Mouse (Mus musculus) intestine, postnatal 0 days (tissue): ENCODE results near the gene Plxdc2. TPM values are rescaled to one million over a fixed set of nuclear protein-coding genes. Genes with fewer than 3 reads are reported as not detected.

Experiments used
- ATAC-seq: fragments of 200-750 bp; cut with Nextera tagmentation; 2 replicates; pipeline ENCODE4 v1.8.0; 2017; ENCODE audit warnings: mild to moderate bottlenecking, moderate TSS enrichment, moderate library complexity
- H3K27ac ChIP-seq: fragments of 300-500 bp; sonication (generic); 2 replicates; pipeline ENCODE4 v1.5.1; 2014; ENCODE audit warnings: mild to moderate bottlenecking, low read depth, low read length, moderate library complexity
- H3K27me3 ChIP-seq: fragments of 300-500 bp; sonication (generic); replicated peaks from 2 replicates; pipeline ENCODE4 v1.6.1; 2014; ENCODE audit warnings: low read length, mixed read lengths; ENCODE audit not compliant: control insufficient read depth, insufficient read depth
- H3K36me3 ChIP-seq: fragments of 300-500 bp; sonication (generic); 2 replicates; pipeline ENCODE4 v1.6.1; 2014; ENCODE audit warnings: mild to moderate bottlenecking, moderate library complexity; ENCODE audit not compliant: control insufficient read depth, insufficient read depth
- H3K4me1 ChIP-seq: fragments of 300-500 bp; sonication (generic); replicated peaks from 2 replicates; pipeline ENCODE4 v1.6.1; 2014; ENCODE audit warnings: antibody characterized with exemption, low read length, mixed read lengths; ENCODE audit not compliant: control insufficient read depth, insufficient read depth
- H3K4me2 ChIP-seq: fragments of 300-500 bp; sonication (generic); replicated peaks from 2 replicates; pipeline ENCODE4 v1.6.1; 2014; ENCODE audit warnings: low read depth, mild to moderate bottlenecking, moderate library complexity
- H3K4me3 ChIP-seq: fragments of 300-500 bp; sonication (generic); 2 replicates; pipeline ENCODE4 v1.5.1; 2014; ENCODE audit warnings: low read depth, low read length
- H3K9ac ChIP-seq: fragments of 300-500 bp; sonication (generic); 2 replicates; pipeline ENCODE4 v1.6.1; 2014; ENCODE audit warnings: mild to moderate bottlenecking, low read depth, low read length
- H3K9me3 ChIP-seq: fragments of 300-500 bp; sonication (generic); 2 replicates; pipeline ENCODE4 v1.6.1; 2016; ENCODE audit warnings: mixed run types; ENCODE audit not compliant: control insufficient read depth
- CTCF ChIP-seq: sonication (generic); IDR thresholded peaks from 2 replicates; pipeline ENCODE4 v1.5.1; 2016; ENCODE audit warnings: low read depth, mild to moderate bottlenecking, control low read depth, antibody characterized with exemption, moderate library complexity
- whole genome bisulfite sequencing: fragments of 180-500 bp; shearing (Covaris S2); extraction: QIAGEN DNeasy Blood & Tissue Kit; methylation state at CpG from one replicate; pipeline ENCODE4 v1.1.7; 2014; 5-methylcytosine and 5-hydroxymethylcytosine counted together
- polyA plus RNA-seq: library from polyadenylated mRNA; unstranded; fragments of >200 nt; fragmentation: Nextera tagmentation; extraction: Ambion mirVana; gene quantifications from 2 replicates; pipeline ENCODE4 v1.2.1, GENCODE M21; 2015

The Plxdc2 gene
- polyA plus RNA-seq, 1 experiment from 2014 or later = 4.2 TPM

- ATAC-seq = no peak
- no peak for TF ChIP-seq CTCF
- Histone ChIP-seq H3K4me2 (no peak overlapping the region), H3K36me3 (no peaks in the 10 kb centered on the region), H3K27ac (no peak overlapping the region), H3K4me3 (no peak overlapping the region), H3K9ac (no peak overlapping the region), H3K9me3 (no peaks in the 10 kb centered on the region), H3K27me3 (no peaks in the 10 kb centered on the region), H3K4me1 (no peaks in the 10 kb centered on the region)
- 63% methylated on average over 1 of the region's 1 CpGs for WGBS
Measured at GRCm38 (mm10) chr2:16684529-16684928, 328.4 kb downstream of the Plxdc2 start.

DNA sequence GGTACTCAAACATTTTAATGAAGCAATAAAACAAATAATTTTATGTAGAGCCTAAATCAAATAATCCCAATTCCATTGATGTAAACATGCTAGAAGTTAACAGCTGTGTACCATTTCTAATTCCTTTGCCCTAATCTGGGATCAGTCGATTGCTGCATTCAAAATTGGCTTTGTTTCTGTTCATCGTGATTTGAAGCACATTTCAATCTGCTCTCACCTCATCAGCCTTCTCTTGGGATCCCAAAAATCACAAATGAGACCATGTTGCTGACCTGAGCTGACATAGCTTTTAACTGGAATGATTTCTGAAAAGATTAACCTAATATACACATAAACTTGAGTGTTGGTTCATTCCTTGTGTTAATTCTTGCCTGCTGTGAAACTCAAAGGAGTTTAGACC lies 340.3 kb downstream of the Plxdc2 start:
- Histone ChIP-seq H3K4me1 (no peaks in the 10 kb centered on the region), H3K9ac (no peak overlapping the region), H3K4me3 (no peak overlapping the region), H3K9me3 (no peaks in the 10 kb centered on the region), H3K27ac (no peak overlapping the region), H3K27me3 (no peaks in the 10 kb centered on the region), H3K4me2 (no peak overlapping the region), H3K36me3 (no peaks in the 10 kb centered on the region)
- TF ChIP-seq CTCF = no peak
- WGBS = 73% methylated on average over 2 of the region's 2 CpGs
- no peak for ATAC-seq

GRCm38 (mm10) chr2:16697181-16697580 lies 341.1 kb downstream of the Plxdc2 start:
- H3K9me3 ChIP-seq = no peaks in the 10 kb centered on the region
- H3K27ac ChIP-seq = no peak overlapping the region
- H3K9ac ChIP-seq = no peak overlapping the region
- no peak overlapping the region for H3K4me2 ChIP-seq
- H3K4me1 ChIP-seq = no peaks in the 10 kb centered on the region
- no peak for TF ChIP-seq CTCF
- H3K27me3 ChIP-seq = no peaks in the 10 kb centered on the region
- 55% methylated on average over 5 of the region's 5 CpGs for WGBS
- H3K36me3 ChIP-seq = no peaks in the 10 kb centered on the region
- no peak overlapping the region for H3K4me3 ChIP-seq
- ATAC-seq = no peak

GRCm38 (mm10) chr2:16706227-16706626 lies 350.1 kb downstream of the Plxdc2 start:
- Histone ChIP-seq H3K36me3 (no peaks in the 10 kb centered on the region), H3K27me3 (no peaks in the 10 kb centered on the region), H3K4me3 (no peak overlapping the region), H3K9me3 (no peaks in the 10 kb centered on the region), H3K27ac (no peak overlapping the region), H3K4me2 (no peak overlapping the region), H3K4me1 (no peaks in the 10 kb centered on the region), H3K9ac (no peak overlapping the region)
- 87% methylated on average over 2 of the region's 2 CpGs for WGBS
- no peak for ATAC-seq
- peak; percentile 45 for TF ChIP-seq CTCF

DNA sequence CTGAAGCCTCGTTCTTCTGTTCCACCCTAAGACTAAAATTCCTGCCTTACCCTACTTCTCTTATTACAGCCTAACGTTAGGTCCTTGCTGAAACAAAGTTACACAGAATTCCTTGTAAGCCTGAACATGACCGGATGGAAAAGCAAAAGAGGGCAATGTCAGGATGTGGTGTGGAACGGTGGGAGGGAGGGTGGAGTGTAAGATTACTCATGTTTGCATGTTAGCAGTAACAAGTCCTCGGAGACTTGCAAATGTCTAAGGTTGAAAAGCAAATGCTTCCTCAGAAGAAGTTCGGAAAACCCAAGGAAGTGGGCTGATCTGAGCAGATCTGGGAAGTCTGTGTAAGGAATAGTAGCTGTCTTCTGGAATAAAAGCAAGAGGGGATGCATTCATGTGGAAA lies 353.8 kb downstream of the Plxdc2 start:
- 64% methylated on average over 6 of the region's 6 CpGs for WGBS

DNA sequence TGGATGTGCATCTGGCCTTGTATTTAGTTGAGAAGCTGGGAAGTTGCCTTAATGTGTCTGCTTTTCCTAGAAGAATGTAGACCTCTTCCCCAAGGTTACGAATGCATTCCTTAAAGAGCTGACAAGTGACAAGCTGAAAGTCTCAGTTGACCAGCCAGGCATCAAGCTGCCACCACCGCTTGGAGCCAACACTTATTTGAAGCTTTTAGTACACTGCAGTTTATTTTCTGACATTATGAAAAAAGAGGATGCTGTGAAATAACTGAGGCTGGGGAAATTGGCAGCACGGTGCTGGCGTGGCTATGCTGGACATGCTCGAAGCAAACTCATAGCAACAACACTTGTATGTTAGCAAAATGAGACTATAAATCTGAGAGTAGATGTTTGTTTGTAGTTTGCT lies 374.9 kb downstream of the Plxdc2 start:
- no peaks in the 10 kb centered on the region for H3K9me3 ChIP-seq
- H3K4me3 ChIP-seq = no peak overlapping the region
- ATAC-seq = no peak
- H3K36me3 ChIP-seq = no peaks in the 10 kb centered on the region
- no peak overlapping the region for H3K9ac ChIP-seq
- H3K4me1 ChIP-seq = no peaks in the 10 kb centered on the region
- no peak overlapping the region for H3K4me2 ChIP-seq
- TF ChIP-seq CTCF = no peak
- H3K27me3 ChIP-seq = no peaks in the 10 kb centered on the region
- 90% methylated on average over 5 of the region's 5 CpGs for WGBS
- no peak overlapping the region for H3K27ac ChIP-seq

More for the DNA sequence above, 353.8 kb downstream of the Plxdc2 start:
- no peak overlapping the region for H3K4me2 ChIP-seq
- no peak for TF ChIP-seq CTCF
- no peaks in the 10 kb centered on the region for H3K27me3 ChIP-seq
- H3K4me1 ChIP-seq = no peaks in the 10 kb centered on the region
- no peak for ATAC-seq
- no peak overlapping the region for H3K27ac ChIP-seq
- no peak overlapping the region for H3K4me3 ChIP-seq
- no peaks in the 10 kb centered on the region for H3K36me3 ChIP-seq
- no peak overlapping the region for H3K9ac ChIP-seq
- H3K9me3 ChIP-seq = no peaks in the 10 kb centered on the region

DNA sequence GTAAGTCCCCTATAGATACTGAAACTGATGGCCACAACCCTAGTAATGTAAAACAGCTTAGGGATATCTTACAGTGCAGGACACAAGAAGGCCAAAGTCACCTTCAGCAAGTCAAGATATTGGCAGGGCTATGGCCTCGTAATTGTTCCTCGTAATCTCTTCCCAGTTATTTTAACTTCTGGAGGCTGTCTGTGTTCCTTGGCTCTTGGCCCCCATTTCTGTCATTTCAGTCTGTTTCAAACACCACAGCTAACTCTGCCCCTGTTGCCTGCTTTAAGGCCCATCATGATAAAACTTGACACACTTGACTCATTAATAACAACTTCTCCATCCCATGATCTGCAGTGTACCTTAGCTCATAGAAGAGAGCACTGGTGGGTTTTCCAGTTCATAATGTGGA lies 378.3 kb downstream of the Plxdc2 start:
- no peak for TF ChIP-seq CTCF
- no peaks in the 10 kb centered on the region for H3K4me1 ChIP-seq
- no peaks in the 10 kb centered on the region for H3K9me3 ChIP-seq
- no peak overlapping the region for H3K27ac ChIP-seq
- WGBS = 89% methylated on average over 2 of the region's 2 CpGs
- no peak overlapping the region for H3K4me3 ChIP-seq
- H3K9ac ChIP-seq = no peak overlapping the region
- no peaks in the 10 kb centered on the region for H3K27me3 ChIP-seq
- no peak overlapping the region for H3K4me2 ChIP-seq
- ATAC-seq = no peak
- no peaks in the 10 kb centered on the region for H3K36me3 ChIP-seq
